Mouse (Mus musculus) heart, adult 2 months (tissue): Measurements from ENCODE around the gene Dclk2.

ENCODE experiments used
- CTCF ChIP-seq: fragments of 200-600 bp; IDR thresholded peaks from 2 replicates; pipeline ENCODE4 v1.8.1; 2022; ENCODE audit warnings: antibody characterized with exemption, mild to moderate bottlenecking, moderate library complexity
- EP300 ChIP-seq: fragments of 200-500 bp; IDR thresholded peaks from 2 replicates; pipeline ENCODE4 v1.6.1; 2011; ENCODE audit warnings: low read depth, low read length, control low read depth; ENCODE audit not compliant: insufficient read depth

DNA sequence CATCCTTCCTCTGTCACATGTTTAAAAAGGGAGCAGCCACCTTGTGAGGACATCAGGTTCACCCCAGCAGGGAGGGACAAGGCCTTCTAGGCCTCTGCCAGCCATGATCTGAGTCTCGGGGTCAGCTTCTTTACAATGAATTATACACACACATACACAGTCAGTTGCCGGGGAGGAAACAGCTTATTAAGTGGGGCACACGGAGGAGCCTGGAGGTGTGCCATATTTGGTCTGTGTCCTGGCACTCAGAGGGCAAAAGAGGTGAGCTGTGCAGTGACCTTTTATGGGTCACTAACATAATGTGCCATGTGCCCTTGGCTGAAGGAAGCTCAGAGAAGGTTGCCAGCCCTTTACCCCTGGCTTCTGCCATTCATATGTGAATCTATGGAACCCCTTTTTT is 99.3 kb downstream of the Dclk2 start:
- TF ChIP-seq EP300 (no peak), CTCF (no peak)
